Mouse (Mus musculus) T-cell, adult 2 months (primary cell): ENCODE measurements around the gene Pdzd2.

ENCODE experiments used
- DNase-seq: peaks from one replicate; pipeline ENCODE4 v3.0.0; 2022; ENCODE audit warnings: low spot score

Gene Pdzd2

DNA sequence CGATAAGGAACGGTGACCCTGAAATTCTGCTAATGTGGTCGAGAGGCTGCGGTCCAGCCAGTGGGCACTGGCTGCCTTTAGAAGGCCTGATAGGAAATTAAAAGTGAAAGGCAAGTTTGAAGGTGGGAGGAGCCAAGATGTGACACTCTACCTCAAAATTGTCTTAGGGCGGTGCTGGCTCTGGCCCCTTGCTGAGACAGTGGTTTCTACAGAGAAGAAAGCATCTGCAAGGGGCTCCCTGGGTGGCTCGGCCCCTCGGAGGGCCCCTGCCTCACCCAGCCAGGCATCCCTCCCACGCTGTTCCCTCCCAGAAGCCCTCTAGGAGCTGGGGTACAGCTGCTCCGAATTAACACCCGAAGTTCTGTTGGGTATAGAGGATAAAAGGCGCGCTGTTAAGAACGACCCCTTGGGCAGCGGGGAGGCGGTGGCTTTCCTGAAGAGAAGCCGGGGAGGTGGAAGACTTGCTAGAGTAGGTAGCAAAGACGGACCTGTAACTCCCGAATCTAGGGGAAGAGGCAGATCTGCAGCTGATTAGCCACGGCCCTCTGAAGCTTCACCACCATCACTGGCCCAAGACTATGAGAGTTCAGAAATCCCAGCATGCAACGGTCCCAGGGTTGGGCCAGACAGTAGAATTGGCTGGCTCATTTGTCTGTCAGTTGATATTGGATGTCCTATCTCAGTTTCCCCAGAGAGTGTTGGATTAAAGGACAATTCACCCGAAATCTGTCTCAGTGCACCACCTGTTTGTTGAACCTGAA lies 71.8 kb downstream of the Pdzd2 start:
- peak; percentile 11 for DNase-seq

DNA sequence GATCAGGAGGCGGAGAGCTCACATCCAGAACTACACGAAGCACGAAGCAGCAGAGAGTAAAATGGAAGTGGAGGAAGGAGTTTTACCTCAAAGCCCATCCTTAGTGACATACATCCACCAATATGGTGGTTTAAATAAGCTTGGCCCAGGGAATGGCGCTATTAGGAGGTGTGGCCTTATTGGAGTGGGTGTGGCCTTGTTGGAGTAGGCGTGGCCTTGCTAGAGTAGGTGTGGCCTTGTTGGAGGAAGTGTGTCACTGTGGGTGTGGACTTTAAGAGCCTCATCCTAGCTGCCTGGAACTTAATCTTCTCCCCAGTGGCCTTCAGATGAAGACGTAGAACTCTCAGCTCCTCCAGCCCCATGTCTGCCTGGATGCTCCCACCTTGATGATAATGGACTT lies 73.8 kb downstream of the Pdzd2 start:
- DNase-seq: no peak

- DNase-seq: no peak
These were observed 76.4 kb downstream of the Pdzd2 start for GRCm38 (mm10) chr15:12663351-12663750.

GRCm38 (mm10) chr15:12660320-12660719 lies 79.4 kb downstream of the Pdzd2 start:
- no peak for DNase-seq

- DNase-seq: no peak
These were observed 83.6 kb downstream of the Pdzd2 start for GRCm38 (mm10) chr15:12655959-12656662.

- DNase-seq: no peak
These were observed 84.4 kb downstream of the Pdzd2 start for GRCm38 (mm10) chr15:12655316-12655715.

- no peak for DNase-seq
These were observed 87.2 kb downstream of the Pdzd2 start for GRCm38 (mm10) chr15:12652336-12653031.

DNA sequence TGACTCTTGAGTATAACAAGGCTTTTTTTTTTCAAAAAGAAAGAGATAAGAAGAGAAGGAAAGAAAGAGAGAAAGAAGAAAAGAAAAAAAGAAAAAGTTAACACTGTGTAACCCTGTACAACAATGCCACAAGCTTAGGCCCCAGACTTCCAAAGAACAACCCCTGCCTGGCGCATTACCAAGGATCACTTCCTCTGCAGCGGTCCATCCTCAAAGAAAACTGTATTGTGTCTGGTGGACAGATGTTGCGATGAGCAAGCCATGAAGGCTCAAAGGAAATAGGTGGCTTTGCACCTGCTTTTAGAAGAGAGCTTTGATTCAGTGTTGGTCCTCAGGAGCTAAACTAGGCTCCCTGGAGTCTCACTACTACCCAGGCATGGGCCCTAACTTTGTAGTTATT lies 89.5 kb downstream of the Pdzd2 start:
- no peak for DNase-seq

GRCm38 (mm10) chr15:12649674-12650073 lies 90.0 kb downstream of the Pdzd2 start:
- DNase-seq: no peak

DNA sequence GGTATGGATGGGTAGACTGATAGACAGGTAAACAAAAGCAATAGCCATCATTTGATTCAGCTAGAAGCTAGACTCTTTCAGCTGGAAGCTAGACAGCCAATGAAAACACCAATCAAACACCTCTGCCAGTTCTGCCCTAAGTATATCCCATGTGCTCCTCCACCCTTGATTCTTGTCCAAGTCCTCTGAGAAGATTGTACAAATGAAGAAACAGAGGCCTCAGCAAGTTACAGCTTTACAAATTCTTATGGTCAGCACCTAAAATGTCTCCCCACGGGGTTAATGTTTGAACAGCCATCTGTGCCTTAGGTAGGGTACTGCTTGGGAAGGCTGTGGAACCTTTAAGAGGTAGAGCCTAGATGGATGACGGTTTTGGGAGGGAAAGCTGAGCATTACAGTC lies 90.6 kb downstream of the Pdzd2 start:
- DNase-seq: no peak

GRCm38 (mm10) chr15:12640755-12641154 lies 99.0 kb downstream of the Pdzd2 start:
- DNase-seq: no peak

DNA sequence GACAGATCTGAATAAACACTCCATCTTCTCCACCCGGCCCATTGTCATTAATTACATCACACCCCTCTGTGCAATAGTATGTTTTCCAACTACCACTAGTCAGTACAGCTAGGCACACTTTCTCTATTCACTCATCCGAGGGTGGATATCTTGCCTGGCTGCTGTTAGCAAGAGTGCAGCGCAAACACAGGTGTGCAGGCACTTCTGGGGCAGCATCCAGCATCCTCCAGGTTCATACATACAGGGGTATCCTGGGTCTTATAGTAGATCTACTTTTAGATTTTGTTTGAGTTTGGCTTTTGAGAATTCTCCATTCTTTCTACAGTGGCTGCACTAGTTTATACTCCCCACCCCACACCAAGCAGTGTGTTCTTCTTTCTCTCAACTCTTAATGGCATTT lies 99.9 kb downstream of the Pdzd2 start:
- DNase-seq: no peak

DNA sequence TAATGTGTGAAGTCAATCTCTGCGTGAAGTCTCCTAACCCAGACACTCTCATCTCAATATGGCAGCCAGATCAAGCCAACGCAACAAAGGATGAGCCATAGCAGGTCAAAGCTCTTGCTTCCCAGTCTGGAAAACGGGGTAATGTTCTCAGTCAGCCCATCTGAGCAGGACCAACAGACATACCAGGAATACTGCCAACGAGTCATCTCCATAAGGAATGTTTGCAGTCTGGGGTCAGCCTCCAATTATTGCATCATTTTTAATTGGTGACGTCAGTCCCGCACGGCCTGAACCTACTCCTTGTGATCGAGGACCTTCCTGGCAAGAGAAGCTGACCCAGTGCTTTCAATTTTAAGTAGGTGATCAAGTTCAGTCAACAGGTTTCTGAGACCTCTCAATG lies 100.5 kb downstream of the Pdzd2 start:
- DNase-seq: no peak

- DNase-seq: no peak
These were observed 101.2 kb downstream of the Pdzd2 start for GRCm38 (mm10) chr15:12638370-12639030.

- DNase-seq: no peak
These were observed 102.2 kb downstream of the Pdzd2 start for GRCm38 (mm10) chr15:12637511-12637910.

GRCm38 (mm10) chr15:12636386-12636785 lies 103.3 kb downstream of the Pdzd2 start:
- DNase-seq: no peak

DNA sequence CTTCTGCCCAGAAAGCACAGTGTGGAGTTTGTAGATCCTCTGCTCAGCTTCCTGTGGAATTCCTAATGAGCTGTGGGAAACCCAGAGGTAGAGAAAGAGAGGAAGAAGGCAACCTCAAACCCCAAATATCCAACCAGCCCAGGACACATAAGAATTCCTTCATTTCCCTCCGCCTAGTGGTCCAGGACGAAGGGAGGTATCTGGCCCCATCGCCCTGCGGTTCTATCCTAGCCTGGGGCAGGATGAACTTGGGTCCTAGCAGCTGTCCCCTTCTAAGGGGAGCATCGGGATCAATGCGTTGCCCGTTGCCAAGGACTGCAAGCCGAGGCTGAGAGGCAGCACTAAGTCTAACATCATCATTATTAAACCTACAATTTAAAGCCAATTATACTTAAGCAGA lies 104.8 kb downstream of the Pdzd2 start:
- no peak for DNase-seq

- DNase-seq: no peak
These were observed 110.6 kb downstream of the Pdzd2 start for GRCm38 (mm10) chr15:12629164-12629563.

DNA sequence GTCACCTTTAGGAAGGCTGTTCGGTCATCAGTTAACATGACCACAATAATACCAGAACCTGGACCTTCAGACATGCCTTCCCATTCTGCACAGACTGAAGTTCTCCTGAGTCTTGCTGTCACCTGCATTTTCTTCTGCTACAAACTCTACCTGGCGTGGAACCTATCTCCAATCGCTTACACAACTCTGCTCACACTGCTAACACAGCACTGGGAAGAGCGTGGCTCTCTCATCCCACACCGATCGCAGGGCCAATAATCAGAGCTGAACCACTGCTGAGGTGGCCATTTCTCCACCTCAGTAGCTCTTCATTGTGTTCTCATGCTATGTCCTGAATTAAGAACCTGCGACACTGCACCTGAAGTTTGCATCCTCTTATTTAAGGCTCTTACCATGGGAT lies 111.3 kb downstream of the Pdzd2 start:
- DNase-seq: no peak

GRCm38 (mm10) chr15:12626930-12627329 lies 112.8 kb downstream of the Pdzd2 start:
- DNase-seq: no peak

- DNase-seq: no peak
These were observed 113.6 kb downstream of the Pdzd2 start for GRCm38 (mm10) chr15:12626166-12626565.

- no peak for DNase-seq
These were observed 114.2 kb downstream of the Pdzd2 start for GRCm38 (mm10) chr15:12625524-12625923.

DNA sequence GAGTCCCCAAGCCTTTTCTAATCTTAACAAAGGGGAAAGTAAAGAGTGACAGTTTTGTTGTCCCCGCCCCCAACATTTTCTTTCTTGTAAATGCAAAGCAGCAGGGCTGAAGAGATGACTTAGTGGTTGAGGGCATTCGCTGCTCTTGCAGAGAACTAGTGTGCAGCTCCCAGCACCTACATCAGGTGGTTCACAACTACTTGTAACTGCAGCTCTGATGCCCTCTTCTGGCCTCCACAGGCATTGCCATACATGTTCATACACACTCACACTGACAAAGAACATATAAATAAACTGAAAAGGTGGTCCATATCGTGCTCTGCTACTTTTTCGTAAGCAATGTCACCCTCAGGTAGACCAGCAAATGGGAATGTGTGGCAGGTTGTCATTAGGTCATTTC lies 116.2 kb downstream of the Pdzd2 start:
- no peak for DNase-seq
